Mouse (Mus musculus): ENCODE data around the gene Whamm. TPM values are rescaled to one million over a fixed set of nuclear protein-coding genes. Genes with fewer than 3 reads are reported as not detected.

Gene Whamm
- polyA plus RNA-seq, 1 experiment = 7.9 TPM

DNA sequence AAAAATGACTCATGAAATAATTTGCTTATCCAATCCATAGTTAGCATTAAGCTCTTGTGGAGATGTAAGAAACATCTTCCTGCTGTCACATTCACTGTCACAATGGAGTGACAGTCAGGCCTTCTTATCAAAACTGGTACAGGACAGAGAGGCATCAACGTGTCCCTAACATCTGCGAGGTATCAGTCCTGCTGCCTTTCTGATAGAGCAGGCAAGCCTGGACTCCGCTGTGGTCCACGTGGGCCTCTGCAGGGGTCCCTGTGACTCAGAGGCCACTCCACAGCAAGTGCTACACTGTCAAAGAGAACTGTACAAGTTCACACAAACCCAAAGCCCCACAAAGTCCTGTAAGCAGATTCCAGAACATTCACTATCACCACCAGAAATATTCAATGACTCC lies 34.4 kb downstream of the Whamm start:
- TF ChIP-seq POLR2A (IDR thresholded peaks at IDR 0.05; ENCODE audit: low read depth, low read length) = no peak
- no peak for TF ChIP-seq CTCF (IDR thresholded peaks at IDR 0.05; ENCODE audit: borderline replicate concordance, insufficient read depth, low read length)
- Histone ChIP-seq H3K4me3 (ENCODE audit: insufficient read depth, low read length) (no peak overlapping the region), H3K27ac (ENCODE audit: insufficient read depth, low read length) (no peak overlapping the region), H3K4me1 (ENCODE audit: control insufficient read depth, insufficient read depth, low read length) (no peaks in the 10 kb centered on the region)

DNA sequence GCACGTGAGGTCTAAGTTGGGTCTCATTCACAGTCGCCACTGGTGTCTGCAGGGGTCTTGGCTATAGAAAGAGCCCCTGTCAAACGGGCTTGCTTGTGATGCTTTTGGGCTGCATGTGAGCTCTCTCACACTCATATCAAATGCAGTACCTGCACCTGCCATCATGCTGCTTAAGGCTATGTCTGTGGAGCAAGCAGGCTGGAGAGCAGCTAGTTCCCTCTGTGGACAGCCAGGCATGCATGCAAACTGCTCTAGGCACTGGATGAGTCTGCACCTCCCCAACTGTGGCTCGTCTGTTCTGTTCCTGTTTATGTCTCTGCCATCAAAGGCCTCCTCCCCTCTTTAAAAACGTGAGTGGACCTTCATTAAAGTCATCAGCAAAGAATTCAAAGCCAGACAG lies 35.4 kb downstream of the Whamm start:
- no peaks in the 10 kb centered on the region for H3K4me1 ChIP-seq (ENCODE audit: control insufficient read depth, insufficient read depth, low read length)
- H3K4me3 ChIP-seq (ENCODE audit: insufficient read depth, low read length) = no peak overlapping the region
- TF ChIP-seq CTCF (IDR thresholded peaks at IDR 0.05; ENCODE audit: borderline replicate concordance, insufficient read depth, low read length) (no peak), POLR2A (IDR thresholded peaks at IDR 0.05; ENCODE audit: low read depth, low read length) (no peak)
- H3K27ac ChIP-seq (ENCODE audit: insufficient read depth, low read length) = no peak overlapping the region

DNA sequence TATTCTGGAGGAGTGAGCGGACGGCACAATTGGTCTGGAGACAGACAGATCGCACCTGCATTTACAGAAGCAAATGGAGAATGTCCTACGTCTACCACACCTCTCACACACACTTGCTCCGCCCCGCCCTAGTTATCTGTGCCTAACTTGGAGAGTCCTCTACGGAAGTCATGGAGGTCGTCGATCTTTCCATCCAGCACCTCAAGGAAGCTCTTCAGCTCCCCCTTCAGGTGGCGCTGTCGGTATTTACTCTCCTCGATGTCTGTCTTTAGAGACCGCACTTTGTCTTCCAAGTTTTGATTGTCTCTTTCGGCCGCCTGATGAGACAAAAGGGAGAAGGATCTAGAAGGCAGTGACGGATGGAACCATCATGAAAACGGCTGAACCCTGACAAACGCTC lies 39.1 kb downstream of the Whamm start:
- H3K4me3 ChIP-seq (ENCODE audit: insufficient read depth, low read length) = no peak overlapping the region
- no peak overlapping the region for H3K27ac ChIP-seq (ENCODE audit: insufficient read depth, low read length)
- TF ChIP-seq POLR2A (IDR thresholded peaks at IDR 0.05; ENCODE audit: low read depth, low read length) = no peak
- TF ChIP-seq CTCF (IDR thresholded peaks at IDR 0.05; ENCODE audit: borderline replicate concordance, insufficient read depth, low read length) = no peak
- H3K4me1 ChIP-seq (ENCODE audit: control insufficient read depth, insufficient read depth, low read length) = no peaks in the 10 kb centered on the region

DNA sequence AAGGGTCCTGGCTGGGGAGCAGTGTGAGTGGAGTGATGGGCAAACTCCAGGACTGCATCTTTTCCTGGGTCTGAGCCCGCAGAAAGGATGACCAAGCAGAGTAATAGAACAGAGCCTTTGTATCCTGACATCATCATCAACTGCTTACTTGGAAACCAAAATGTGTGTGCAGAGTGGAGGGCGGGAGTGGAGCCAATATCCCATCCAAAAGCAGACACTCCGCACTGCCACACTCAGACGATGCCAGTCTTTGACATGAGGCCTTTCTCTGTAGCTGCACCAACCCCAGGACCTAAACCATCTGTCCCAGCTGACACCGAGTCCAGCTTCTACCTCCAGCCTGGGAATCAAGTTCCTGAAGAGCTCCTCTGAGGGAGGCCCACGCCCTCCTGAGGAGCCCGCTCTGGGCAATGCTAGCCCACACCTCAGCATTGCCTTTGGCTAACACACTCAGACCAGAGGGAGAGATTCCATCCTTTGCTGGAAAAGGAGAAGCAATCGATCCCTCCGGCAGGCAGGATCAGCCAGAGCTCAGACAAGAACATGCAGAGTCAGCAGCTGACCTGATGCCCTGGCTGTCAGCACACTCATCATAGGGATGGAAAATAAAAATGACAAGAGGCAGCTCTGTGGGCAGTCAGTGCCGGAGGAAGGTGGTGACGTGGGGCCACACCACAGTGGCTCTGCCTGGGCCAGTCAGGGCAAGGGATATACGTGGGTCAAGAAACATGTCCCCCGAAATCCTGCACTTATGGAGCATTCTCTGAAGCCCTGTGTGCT lies 42.0 kb downstream of the Whamm start:
- TF ChIP-seq POLR2A (IDR thresholded peaks at IDR 0.05; ENCODE audit: low read depth, low read length) (no peak), CTCF (IDR thresholded peaks at IDR 0.05; ENCODE audit: borderline replicate concordance, insufficient read depth, low read length) (no peak)
- no peak overlapping the region for H3K4me3 ChIP-seq (ENCODE audit: insufficient read depth, low read length)
- H3K27ac ChIP-seq (ENCODE audit: insufficient read depth, low read length) = no peak overlapping the region
- H3K4me1 ChIP-seq (ENCODE audit: control insufficient read depth, insufficient read depth, low read length) = no peaks in the 10 kb centered on the region

DNA sequence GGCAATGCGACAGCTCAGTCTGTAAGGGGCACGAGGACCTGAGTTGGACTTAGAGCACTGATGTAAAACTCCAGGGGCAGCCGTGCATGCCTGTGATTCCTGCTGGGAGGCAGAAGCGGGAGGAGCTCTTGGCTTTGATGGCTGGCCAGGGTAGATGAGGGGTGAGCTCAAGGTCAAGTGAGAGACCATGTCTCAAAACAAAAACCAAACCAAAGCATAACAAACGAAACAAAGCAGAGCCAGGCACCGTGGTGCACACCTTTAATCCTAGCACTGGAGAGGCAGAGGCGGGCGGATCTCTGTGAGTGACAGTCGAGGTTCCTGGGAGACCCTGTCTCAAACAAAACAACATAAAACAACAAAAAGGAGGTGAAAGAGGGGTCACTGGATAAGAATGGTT lies 44.0 kb downstream of the Whamm start:
- no peak overlapping the region for H3K4me3 ChIP-seq (ENCODE audit: insufficient read depth, low read length)
- H3K4me1 ChIP-seq (ENCODE audit: control insufficient read depth, insufficient read depth, low read length) = no peaks in the 10 kb centered on the region
- H3K27ac ChIP-seq (ENCODE audit: insufficient read depth, low read length) = no peak overlapping the region
- no peak for TF ChIP-seq POLR2A (IDR thresholded peaks at IDR 0.05; ENCODE audit: low read depth, low read length)
- TF ChIP-seq CTCF (IDR thresholded peaks at IDR 0.05; ENCODE audit: borderline replicate concordance, insufficient read depth, low read length) = no peak

DNA sequence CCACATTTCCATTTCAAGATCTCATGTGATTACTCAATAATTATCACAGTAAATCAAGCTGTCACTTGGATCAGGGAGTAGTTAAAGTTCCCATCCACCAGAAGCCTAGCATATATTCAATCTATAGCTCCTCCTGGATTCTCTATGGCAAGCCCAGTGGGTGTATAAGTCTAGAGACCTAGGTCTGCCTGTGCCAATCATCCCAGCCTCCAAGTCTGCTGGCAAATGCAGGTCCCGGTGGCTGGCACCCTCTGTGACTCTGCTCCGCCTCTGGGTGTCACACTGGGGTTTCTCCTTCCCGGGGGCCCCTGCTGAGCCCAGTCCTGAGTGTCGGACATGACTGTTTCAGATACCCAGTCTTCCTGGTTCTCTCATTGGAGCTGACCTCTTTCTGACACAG lies 51.7 kb downstream of the Whamm start:
- TF ChIP-seq POLR2A (IDR thresholded peaks at IDR 0.05; ENCODE audit: low read depth, low read length) (no peak), CTCF (IDR thresholded peaks at IDR 0.05; ENCODE audit: borderline replicate concordance, insufficient read depth, low read length) (no peak)
- no peaks in the 10 kb centered on the region for H3K4me1 ChIP-seq (ENCODE audit: control insufficient read depth, insufficient read depth, low read length)
- H3K27ac ChIP-seq (ENCODE audit: insufficient read depth, low read length) = no peak overlapping the region
- H3K4me3 ChIP-seq (ENCODE audit: insufficient read depth, low read length) = no peak overlapping the region

DNA sequence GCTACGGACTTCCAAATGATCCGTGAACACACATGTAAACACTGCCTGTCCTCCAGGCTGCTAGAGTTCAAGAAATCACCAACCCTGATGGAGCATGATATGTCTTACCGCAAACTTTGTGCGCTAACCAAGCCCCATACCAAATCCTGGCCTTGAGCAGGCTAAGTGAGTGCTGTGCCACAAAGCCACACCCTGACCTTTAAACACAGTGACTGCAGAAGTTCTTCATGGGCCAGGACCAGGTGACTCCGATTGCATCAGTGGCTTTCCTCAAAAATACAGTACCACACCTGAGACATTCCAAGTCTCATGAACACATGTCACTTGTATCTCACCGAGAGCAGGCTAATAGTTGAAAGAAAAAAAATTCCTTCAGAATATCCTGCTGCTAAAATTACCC lies 52.7 kb downstream of the Whamm start:
- Histone ChIP-seq H3K4me1 (ENCODE audit: control insufficient read depth, insufficient read depth, low read length) (no peaks in the 10 kb centered on the region), H3K4me3 (ENCODE audit: insufficient read depth, low read length) (no peak overlapping the region), H3K27ac (ENCODE audit: insufficient read depth, low read length) (no peak overlapping the region)
- no peak for TF ChIP-seq CTCF (IDR thresholded peaks at IDR 0.05; ENCODE audit: borderline replicate concordance, insufficient read depth, low read length)
- no peak for TF ChIP-seq POLR2A (IDR thresholded peaks at IDR 0.05; ENCODE audit: low read depth, low read length)

DNA sequence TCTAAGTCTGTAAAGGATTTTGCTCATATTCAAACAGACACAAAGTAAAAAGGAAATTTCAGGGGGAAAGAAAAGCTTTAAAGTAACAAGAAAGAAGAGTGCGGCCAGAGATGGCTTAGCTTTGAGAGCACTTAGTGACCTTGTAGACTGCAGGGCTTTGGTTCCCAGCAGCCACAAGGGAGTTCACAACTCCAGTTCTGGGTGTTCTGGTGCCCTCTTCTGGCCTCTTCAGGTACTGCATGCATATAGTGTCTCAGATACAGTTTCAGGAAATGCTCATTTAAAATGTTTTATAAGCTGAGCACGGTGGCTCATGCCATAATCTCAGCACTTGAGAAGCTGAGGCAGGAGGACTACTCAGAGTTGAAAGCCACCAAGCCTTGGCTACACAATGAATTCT lies 55.4 kb downstream of the Whamm start:
- no peak overlapping the region for H3K4me3 ChIP-seq (ENCODE audit: insufficient read depth, low read length)
- H3K4me1 ChIP-seq (ENCODE audit: control insufficient read depth, insufficient read depth, low read length) = no peaks in the 10 kb centered on the region
- no peak overlapping the region for H3K27ac ChIP-seq (ENCODE audit: insufficient read depth, low read length)
- TF ChIP-seq CTCF (IDR thresholded peaks at IDR 0.05; ENCODE audit: borderline replicate concordance, insufficient read depth, low read length) (no peak), POLR2A (IDR thresholded peaks at IDR 0.05; ENCODE audit: low read depth, low read length) (no peak)

DNA sequence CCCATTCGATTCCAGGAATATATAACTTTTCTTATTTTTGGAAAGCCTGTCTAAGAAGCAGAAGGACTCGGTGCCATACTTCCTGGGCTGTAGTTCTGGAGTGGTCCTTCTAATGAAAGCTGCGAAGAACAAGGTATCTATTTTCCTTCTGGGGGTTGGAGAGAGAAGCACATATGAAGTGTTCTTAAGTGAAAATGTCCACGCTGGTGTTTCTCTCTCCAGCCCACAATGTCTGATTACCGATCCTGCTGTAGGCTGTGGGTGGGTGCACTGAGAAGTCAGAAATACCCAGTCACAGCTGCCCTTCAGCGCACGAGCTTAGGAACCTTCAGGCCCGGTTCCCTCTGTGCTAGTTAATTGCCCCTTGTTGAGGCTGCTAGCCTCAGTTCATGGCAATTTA lies 60.2 kb downstream of the Whamm start:
- Histone ChIP-seq H3K4me1 (ENCODE audit: control insufficient read depth, insufficient read depth, low read length) (no peaks in the 10 kb centered on the region), H3K4me3 (ENCODE audit: insufficient read depth, low read length) (no peak overlapping the region), H3K27ac (ENCODE audit: insufficient read depth, low read length) (no peak overlapping the region)
- TF ChIP-seq POLR2A (IDR thresholded peaks at IDR 0.05; ENCODE audit: low read depth, low read length) (no peak), CTCF (IDR thresholded peaks at IDR 0.05; ENCODE audit: borderline replicate concordance, insufficient read depth, low read length) (no peak)

DNA sequence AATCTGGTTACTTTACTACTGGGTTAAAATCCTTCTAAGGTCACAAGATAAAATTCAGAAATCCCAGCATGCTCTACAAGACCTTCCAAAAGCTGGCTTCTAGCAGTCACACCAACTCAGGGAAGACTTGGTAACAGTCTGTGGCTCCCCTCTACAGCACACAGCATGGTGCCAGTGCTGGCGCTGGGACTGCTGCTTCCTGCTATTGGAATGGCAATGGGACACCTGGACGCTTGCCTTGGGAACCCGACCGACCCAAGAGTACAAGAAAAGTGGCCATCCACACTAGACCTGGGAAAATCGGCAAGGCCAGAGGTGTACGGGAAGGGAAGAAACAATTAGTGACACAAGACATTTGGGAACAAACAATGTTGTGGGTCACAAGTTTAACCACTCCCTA lies 61.5 kb downstream of the Whamm start:
- Histone ChIP-seq H3K4me3 (ENCODE audit: insufficient read depth, low read length) (no peak overlapping the region), H3K4me1 (ENCODE audit: control insufficient read depth, insufficient read depth, low read length) (no peaks in the 10 kb centered on the region), H3K27ac (ENCODE audit: insufficient read depth, low read length) (no peak overlapping the region)
- TF ChIP-seq CTCF (IDR thresholded peaks at IDR 0.05; ENCODE audit: borderline replicate concordance, insufficient read depth, low read length) = no peak
- TF ChIP-seq POLR2A (IDR thresholded peaks at IDR 0.05; ENCODE audit: low read depth, low read length) = no peak

Data from embryonic fibroblast, embryonic 13.5 days (primary cell).